Mouse (Mus musculus) retina, postnatal 1 day (tissue): ENCODE measurements around the gene Emilin2.
A peak's percentile ranks its signal among the peaks of the same experiment; 100 is the strongest.

Experiments
- DNase-seq: peaks from one replicate; pipeline ENCODE4 v3.0.0-alpha.2; 2012

Emilin2 gene

DNA sequence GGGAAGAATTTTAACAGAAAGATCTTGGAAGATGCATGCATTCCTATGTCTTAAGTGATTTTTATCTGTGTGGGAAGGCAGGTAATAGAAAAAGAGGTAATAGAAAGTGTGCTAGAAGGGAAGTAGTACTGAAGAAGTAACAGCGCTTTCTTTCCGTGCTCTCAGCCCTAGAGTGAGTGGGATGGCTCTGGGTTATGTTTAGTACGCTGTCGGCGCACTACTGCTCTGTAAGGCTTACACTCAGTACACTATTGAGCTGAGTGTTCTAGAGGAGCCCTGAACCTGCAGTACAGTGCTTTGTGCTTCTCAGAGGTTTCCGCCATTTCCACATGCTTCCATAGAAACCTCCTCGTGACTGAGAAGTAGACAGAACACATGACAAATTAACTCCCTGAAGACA, 83.1 kb downstream of the Emilin2 start:
- DNase-seq = no peak

DNA sequence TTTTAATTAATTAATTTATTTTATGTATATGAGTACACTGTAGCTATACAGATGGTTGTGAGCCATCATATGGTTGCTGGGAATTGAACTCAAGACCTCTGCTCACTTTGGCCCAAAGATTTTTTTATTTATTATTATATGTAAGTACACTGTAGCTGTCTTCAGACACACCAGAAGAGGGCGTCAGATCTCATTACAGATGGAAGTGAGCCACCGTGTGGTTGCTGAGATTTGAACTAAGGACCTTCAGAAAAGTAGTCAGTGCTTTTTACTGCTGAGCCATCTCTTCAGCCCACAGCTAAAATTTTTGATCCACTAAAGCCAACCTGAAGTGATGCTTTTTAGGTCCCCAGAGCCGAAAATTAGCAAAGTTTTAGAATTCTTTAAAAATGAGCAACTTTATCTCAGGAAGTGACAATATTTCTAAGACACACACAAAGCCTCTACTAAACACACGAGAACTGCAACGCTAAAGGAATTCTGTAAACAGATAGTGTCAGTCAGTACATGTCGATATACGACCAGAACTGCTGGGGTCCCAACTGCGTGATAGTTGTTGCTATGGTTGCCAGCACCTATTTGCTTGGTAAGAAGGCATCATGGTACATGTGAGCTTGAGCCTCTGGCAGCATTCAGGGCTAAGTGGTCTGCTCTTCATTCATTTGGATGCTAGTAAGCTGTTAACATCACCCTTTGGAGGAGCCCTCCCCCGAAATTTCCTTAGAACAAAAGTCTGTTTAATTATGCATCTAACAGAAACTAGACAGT, 84.5 kb downstream of the Emilin2 start:
- no peak for DNase-seq

DNA sequence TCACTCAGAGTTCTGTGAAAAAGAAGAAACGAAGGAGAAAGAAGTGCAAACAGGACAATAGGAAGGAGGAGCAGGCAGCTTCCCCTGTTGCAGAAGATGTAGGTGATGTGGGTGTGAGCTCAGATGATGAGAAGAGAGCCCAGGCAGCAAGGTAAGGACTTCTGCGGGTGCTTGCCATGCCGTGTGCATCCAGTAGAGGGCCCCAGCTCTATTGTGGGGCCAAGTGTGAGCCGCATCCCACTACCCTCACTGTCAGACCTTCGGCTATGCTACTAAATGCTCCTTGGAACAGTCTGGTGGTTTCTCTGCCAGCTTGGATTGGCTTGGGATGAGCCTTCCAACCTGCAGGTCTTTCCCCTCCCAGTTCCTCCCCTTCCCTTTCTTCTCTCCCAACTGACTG, 86.7 kb downstream of the Emilin2 start:
- DNase-seq = peak; percentile 35

DNA sequence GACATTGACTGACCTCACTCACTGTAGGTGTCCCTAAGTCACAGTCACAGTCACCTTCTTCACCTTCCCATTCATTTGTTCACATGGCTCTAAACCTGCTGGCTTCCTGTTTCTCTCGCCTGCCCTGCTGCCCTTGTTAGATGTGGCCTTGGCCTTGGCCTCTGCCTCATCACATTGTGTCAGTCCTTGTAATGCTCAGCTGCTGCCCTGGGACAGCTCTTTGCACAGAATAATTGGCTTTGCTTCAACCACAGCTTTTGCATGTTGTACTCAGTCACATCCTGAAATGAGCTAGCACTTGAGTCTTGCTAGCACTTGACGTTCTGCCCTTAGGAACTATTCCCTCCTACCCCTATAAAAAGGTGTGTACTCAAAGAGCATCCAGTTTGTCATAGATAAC, 87.3 kb downstream of the Emilin2 start:
- no peak for DNase-seq

DNA sequence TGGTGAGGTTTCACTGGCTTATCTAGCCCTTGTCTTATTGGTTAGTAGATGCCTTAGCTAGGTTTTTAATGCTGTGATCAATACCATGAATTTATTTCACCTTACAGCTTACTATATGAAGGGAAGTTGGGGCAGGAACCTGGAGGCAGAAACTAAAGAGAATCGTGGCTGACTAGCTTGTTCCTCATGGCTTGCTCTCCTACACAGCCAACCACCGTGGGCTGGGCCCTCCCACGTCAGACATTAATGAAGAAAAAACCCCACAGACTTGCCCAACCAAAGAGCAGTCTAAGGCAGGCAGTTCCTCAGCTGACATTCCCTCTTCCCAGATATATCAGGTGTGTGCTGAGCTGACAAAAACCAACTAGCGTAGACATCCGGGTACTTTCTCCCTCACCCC, 88.1 kb downstream of the Emilin2 start:
- DNase-seq = no peak

DNA sequence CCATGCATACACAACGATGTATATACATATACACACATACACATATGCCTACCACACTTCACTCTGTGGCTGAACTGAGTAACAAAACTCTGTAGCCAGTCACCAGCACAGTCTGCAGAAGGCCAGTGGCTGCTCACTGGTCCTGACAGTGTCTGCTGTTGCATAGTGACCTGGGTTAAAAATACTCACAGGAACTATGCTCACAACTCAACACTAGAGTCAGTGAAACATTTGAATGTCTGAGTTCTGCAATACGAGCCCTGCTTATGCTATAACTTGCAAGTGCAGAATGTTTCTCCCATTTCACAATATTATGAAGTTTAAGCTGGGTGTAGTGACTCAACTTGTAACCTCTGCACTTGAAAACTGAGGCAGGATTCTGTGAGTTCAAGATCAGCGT, 90.4 kb downstream of the Emilin2 start:
- DNase-seq = no peak

DNA sequence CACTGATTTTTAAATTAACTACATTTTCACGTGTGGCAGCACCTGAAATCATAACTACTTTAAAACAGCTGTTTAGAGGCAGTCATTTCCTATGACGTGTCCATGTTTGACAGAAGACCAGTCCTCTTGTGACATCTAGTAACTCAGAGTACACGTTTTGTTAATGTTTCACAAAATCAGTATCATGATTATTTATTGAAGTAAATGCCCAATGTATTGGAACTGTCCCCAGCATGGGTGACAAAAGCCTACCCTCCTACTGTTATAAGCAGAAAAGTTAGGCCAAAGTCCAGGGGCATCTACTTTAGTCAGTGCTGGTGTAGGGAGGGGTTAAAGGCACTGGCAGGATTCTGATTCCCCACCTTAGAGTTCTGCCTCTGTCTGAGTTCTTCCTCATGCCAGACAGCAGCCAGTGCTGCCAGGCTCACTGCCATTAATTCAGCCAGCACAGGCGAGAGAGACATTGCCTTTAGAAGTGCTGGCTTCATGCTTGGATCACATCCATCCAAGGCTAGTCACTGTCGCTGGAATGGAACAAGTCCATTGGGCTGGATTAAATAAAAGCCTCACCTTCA, 94.6 kb downstream of the Emilin2 start:
- no peak for DNase-seq

DNA sequence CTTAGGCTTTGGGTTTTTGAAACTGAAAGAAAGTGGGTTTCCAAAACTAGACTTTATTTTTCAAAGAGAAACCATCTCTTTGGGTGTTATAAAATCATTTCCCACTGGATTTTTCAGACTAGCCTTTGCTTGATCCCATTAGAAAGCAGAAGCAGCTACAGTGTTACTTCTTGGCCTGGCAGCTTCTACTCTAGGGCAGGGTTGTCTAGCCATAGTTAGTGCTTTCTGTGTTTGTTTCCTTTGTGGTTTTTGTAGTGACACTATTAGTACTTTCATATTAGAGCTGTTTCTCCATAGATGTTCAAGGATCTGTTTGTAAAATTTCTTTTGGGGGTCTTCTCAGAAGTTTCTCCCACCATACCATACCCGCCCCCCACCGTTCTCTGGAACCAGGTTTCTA, 95.5 kb downstream of the Emilin2 start:
- no peak for DNase-seq

DNA sequence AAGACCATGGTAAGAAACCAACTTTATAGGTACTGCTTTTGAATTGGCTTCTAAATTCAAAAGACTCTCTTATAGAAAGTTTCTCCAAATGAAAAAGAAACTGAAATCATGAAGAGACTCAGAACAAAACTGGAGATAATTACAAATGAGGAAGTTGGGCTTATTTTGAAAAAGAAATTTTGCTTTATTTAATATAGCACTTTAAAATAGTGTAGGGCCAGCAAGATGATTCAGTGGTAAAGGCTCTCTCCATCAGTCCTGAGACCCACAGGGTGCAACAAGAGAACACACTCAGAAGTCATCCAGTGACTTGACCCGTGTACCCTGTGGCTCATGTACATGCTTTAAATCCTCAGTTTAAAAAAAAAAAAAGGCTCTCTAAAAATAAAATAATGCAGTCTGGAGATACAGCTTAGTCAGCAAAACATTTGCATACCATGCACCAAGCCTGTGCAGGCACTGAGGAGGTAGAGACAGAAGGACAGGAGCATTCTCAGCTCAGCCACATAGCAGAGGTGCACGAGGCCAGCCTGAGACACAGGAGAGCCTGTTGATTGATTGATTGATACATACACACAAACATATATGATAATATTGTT, 96.4 kb downstream of the Emilin2 start:
- no peak for DNase-seq

DNA sequence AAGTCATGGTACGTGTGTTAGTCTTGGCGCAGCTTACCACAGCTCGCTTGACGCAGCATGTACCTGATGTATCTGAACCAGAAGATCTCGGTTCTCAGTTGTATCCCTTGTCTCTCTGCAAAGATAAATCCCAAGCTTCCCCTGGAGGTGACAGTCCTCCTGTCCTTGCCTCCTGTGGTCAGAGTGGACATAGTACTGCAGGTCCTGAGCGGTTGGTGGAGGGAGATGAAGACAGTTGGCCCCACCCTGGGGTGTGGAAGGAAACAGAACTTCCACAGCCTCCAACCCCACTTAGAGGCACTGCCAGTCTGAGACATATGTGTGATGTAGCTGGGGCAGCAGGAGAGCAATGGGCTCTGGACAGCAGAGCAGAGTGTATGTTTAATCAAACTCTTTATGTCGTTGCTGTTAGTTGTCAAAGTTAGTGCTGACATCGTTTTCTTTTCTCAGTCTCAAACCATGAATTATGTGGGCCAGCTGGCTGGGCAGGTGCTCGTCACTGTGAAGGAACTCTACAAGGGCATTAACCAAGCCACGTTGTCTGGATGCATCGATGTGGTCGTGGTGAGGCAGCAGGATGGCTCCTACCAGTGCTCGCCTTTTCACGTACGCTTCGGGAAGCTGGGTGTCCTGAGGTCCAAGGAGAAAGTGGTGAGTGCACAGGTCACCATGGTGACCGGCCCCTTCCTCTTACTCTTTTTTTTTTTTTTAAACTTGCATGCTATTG, 97.1 kb downstream of the Emilin2 start:
- DNase-seq = no peak

DNA sequence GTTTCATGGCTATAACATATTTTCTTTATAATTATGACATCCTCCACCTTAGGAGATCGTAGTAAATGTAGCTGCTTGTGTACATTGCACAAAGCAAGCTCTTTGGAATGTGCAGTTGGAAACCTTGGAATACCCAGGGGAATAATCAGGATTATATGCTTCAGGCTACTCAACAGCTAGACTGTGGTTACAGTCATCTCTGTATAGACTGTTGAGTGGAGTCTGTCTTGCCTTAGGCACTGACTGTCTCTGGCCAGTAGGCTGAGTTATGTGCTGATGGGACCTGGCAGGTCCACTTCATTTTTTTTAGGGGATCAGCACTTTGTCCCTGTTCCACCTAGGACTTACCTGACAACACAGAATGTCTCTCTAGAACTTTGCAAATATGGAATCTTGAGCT, 98.1 kb downstream of the Emilin2 start:
- DNase-seq = no peak

DNA sequence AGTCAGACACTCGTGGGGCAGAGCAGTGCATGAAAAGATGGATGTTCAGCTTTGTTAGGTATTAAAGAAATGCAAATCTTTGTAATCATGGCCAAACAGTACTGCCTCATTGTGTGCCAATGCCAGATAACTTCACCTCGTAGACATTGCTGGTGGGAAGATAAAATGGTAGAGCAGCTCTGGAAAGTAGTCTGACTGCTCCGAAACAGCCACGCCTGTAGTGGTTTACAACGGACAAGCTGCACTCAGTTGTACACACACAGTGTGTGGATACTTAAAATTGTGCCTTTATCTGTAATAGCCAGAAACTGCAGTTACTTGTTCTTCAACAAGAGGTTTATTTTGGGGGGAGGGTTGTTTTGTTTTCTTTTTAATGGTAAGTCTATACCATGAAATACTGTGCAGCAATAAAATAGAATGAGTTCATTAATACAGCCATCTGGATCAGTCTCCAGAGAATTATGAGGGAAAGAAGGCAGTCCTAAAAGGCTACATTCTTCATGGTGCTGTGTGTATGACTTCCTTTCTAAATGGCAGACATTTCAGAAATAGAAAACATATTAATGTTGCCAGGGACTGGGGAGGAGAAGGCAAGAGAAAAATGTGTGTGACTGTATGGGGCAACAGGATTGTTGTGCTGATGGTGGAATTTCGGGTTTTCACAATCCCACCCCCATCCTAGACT, 99.7 kb downstream of the Emilin2 start:
- no peak for DNase-seq

DNA sequence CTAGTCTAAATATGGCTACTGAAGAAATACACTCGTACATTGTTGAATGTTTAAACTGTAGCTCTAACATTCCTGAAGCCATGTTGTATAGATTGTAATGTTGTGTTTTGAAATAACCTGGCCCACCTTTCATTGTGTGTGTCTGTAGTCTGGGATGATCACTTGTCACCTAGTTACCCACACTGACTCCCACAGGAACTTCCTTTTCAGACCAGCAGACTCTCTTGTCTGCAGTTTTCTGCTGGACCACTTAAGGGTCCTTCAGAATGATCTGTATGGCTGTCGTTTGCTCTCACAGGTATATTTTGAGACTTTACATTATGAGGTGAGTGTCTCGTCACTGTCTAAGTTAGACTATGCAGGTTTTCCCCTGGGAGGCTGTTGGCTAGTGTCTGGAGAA, 101.8 kb downstream of the Emilin2 start:
- DNase-seq = no peak

DNA sequence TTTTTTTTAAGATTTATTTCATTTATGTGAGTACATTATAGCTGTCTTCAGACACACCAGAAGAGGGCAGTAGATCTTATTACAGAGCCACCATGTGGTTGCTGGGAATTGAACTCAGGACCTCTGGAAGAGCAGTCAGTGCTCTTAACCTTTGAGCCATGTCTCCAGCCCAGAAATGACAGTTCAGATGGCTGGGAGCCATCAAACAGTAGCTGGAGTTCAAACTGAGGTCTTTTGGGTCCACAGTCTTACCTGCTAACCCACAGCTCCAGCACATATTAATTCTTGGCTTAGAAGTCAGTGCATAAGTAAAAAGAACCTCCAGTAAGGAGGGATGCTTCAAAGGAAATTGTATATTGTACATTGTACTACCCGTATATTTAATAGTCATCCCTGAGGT, 102.9 kb downstream of the Emilin2 start:
- no peak for DNase-seq

DNA sequence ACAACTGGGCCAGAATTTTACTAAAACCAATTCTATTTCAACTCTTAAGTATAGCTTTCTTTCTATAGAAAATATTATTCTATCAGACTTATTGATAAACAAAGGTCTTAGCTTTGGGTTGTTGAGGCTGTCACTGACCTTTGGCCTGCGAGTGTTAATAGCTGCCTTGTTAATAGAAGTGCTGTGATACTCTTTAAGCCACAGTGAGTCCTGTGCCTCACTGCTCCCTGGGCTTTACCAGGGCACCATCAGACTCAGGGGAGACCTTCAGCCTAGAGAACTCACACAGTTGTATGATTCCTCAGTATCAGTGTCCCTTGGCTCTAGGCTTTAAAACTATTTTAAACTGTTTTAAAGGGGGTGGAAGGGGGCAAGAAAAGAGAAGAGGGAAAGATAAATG, 103.4 kb downstream of the Emilin2 start:
- no peak for DNase-seq

DNA sequence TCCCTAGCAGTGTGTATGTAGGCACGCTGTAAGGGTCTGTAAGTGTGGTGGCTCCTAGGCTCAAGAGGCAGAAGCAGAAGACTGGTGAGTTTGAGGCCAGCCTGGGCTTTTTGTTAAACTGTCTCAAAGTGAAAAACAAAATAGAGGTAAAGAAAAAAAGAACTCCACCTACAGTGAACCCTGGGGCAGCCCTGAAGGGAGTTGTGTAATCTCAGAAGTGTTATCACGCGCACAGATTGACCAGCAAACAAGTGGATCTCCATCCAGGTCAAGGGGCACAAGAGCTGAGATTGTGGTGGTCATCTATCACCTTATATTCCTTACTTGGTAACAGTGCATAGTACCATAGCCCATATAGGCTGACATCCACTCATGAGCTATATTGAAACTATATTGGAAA, 104.5 kb downstream of the Emilin2 start:
- no peak for DNase-seq

DNA sequence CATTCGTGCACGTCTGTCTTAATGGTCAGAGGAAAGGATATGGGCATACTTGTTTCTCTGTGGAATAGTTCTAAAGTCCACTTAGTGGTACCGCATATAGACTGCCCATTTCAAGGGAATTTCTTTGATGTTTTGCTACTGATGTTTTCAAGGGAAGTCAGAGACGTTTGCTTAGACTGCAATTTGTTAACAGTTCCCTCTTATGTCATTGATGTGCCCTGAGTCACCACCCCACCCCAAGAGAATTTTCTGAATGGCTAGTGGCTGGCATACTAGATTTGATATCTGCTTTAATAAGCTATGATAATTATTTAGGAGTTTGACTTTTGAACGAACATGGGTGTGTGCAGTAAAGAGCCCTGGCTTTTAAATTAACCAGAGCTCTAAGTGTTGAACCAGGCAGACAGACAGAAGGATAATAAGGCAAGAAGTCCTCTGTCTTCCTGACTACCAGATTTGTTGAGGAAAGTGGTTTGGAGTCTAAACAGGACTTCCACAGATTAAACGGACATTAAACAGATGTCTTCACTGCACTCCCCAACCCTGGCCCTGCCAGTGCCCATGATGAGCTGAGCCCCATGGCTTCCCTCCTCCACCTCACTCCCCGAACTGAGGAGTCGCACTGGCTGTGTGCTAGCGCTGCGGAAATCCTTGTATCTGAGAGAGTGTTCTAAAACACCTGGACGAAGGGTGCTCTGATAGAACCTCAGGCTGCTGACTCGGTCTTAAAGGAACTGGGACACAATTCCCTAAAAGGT, 105.5 kb downstream of the Emilin2 start:
- no peak for DNase-seq

DNA sequence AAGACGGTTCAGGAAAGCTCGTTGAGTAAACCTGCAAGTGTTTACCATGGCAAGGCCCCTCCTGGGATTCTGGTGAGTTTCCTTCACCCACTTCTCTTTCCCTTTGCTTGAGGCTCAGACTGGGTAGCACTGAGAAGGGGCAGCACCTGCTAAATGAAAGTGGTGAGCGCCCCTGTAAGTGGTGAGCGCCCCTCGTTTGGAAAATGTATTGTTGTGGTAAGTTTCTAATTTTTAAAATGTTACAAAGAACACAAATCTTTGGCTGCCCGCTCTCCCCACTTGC, 107.0 kb downstream of the Emilin2 start:
- no peak for DNase-seq

DNA sequence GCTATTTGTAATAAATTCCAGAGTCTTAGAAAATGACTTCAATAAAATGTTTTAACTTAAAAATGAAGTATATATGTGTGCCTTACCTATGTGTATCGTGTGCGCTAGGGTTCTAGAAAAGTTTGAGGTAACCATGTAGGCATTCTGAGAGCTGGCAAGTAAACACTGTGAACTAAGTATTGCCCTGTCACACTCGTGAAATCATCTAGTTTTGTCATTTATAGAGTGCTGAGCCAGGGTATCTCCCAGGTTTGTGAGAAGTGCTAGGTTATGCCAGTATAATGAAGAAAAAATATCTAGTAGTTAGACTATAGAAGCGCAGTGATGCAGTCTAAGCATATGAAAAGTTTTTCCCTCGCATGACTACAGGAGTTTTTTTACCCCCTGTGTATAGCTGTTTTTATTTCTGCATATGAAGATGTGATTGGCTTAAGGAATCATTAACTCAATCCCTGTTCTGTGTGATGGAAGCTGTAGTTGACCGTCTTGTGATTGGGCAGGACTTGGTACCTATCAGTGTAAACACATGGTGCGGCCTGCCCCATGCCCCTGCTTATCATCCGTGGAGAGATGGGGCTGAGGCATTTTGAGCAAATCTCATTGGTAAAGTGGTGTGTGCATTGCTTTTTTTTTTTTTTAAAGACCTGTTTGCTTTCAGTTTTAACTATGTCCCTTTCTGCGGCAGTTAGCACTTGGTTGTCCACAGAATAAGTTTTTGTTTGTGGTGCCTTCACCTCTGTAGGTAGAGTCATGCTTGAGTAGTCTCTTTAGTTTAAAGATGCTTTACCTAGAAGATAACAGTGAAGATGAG, 107.6 kb downstream of the Emilin2 start:
- no peak for DNase-seq
